Mouse (Mus musculus): ENCODE results near the gene Emc1. TPM values are rescaled to one million over a fixed set of nuclear protein-coding genes. Genes with fewer than 3 reads are reported as not detected.
"Not testable (repeated sequence)": the region's sequence is repeated elsewhere in the genome, so short reads cannot be mapped to it uniquely, and the experiment has no call there.

The Emc1 gene
- polyA plus RNA-seq, 1 experiment from 2014 or later, result 17.9 TPM

GRCm38 (mm10) chr4:139379719-139380118 is 27.3 kb downstream of the Emc1 start:
- WGBS, result 15% methylated on average over 8 of the region's 8 CpGs

GRCm38 (mm10) chr4:139380207-139380748 is 27.9 kb downstream of the Emc1 start:
- ATAC-seq (peak; percentile 95), DNase-seq (ENCODE audit: low spot score) (peak; percentile 99)
- Histone ChIP-seq H3K36me3 (ENCODE audit: control insufficient read depth, insufficient read depth, low read length) (peaks cover 23% of the 10 kb centered on the region), H3K9ac (ENCODE audit: low read length) (peak overlapping the region; percentile 86), H3K27ac (ENCODE audit: low read depth, low read length) (peak overlapping the region; percentile 68), H3K4me3 (ENCODE audit: low read depth, low read length) (peak overlapping the region; percentile 88), H3K4me2 (ENCODE audit: low read length) (peak overlapping the region; percentile 96), H3K4me1 (ENCODE audit: control insufficient read depth, insufficient read depth, low read length) (peaks cover 11% of the 10 kb centered on the region), H3K27me3 (replicated peaks; ENCODE audit: control insufficient read depth, insufficient read depth, low read length) (no peaks in the 10 kb centered on the region), H3K9me3 (replicated peaks; ENCODE audit: control insufficient read depth, low read length) (no peaks in the 10 kb centered on the region)
- under 1% methylated on average over 54 of the region's 54 CpGs for WGBS

More at GRCm38 (mm10) chr4:139379719-139380118, 27.3 kb downstream of the Emc1 start:
- peak overlapping the region; percentile 76 for H3K9ac ChIP-seq (ENCODE audit: low read length)
- H3K9me3 ChIP-seq (replicated peaks; ENCODE audit: control insufficient read depth, low read length), result no peaks in the 10 kb centered on the region
- H3K4me2 ChIP-seq (ENCODE audit: low read length), result peak overlapping the region; percentile 96
- peak overlapping the region; percentile 88 for H3K4me3 ChIP-seq (ENCODE audit: low read depth, low read length)
- peaks cover 28% of the 10 kb centered on the region for H3K36me3 ChIP-seq (ENCODE audit: control insufficient read depth, insufficient read depth, low read length)
- ATAC-seq (0 out of 2 replicates have a peak, but pooled peaks have one; percentile 3), DNase-seq (ENCODE audit: low spot score) (no peak)
- no peaks in the 10 kb centered on the region for H3K27me3 ChIP-seq (replicated peaks; ENCODE audit: control insufficient read depth, insufficient read depth, low read length)
- no peak overlapping the region for H3K27ac ChIP-seq (ENCODE audit: low read depth, low read length)
- peaks cover 11% of the 10 kb centered on the region for H3K4me1 ChIP-seq (ENCODE audit: control insufficient read depth, insufficient read depth, low read length)

GRCm38 (mm10) chr4:139380775-139381451 is 28.5 kb downstream of the Emc1 start:
- peak overlapping the region; percentile 67 for H3K27ac ChIP-seq (ENCODE audit: low read depth, low read length)
- DNase-seq (ENCODE audit: low spot score) (peak; percentile 2), ATAC-seq (no peak; the same call in 1 of the 2 replicates)
- H3K4me1 ChIP-seq (ENCODE audit: control insufficient read depth, insufficient read depth, low read length), result peaks cover 11% of the 10 kb centered on the region
- H3K9ac ChIP-seq (ENCODE audit: low read length), result peak overlapping the region; percentile 86
- H3K4me3 ChIP-seq (ENCODE audit: low read depth, low read length), result peak overlapping the region; percentile 88
- 3% methylated on average over 40 of the region's 44 CpGs for whole genome bisulfite sequencing
- H3K9me3 ChIP-seq (replicated peaks; ENCODE audit: control insufficient read depth, low read length), result no peaks in the 10 kb centered on the region
- H3K27me3 ChIP-seq (replicated peaks; ENCODE audit: control insufficient read depth, insufficient read depth, low read length), result no peaks in the 10 kb centered on the region
- H3K36me3 ChIP-seq (ENCODE audit: control insufficient read depth, insufficient read depth, low read length), result peaks cover 16% of the 10 kb centered on the region
- H3K4me2 ChIP-seq (ENCODE audit: low read length), result peak overlapping the region; percentile 96

GRCm38 (mm10) chr4:139381452-139381845 is 29.1 kb downstream of the Emc1 start:
- DNase-seq (ENCODE audit: low spot score), result no peak
- Histone ChIP-seq H3K27ac (ENCODE audit: low read depth, low read length) (no peak overlapping the region), H3K36me3 (ENCODE audit: control insufficient read depth, insufficient read depth, low read length) (peaks cover 12% of the 10 kb centered on the region), H3K4me1 (ENCODE audit: control insufficient read depth, insufficient read depth, low read length) (peaks cover 11% of the 10 kb centered on the region), H3K4me2 (ENCODE audit: low read length) (peak overlapping the region; percentile 96), H3K27me3 (replicated peaks; ENCODE audit: control insufficient read depth, insufficient read depth, low read length) (no peaks in the 10 kb centered on the region), H3K9me3 (replicated peaks; ENCODE audit: control insufficient read depth, low read length) (no peaks in the 10 kb centered on the region), H3K9ac (ENCODE audit: low read length) (peak overlapping the region; percentile 86), H3K4me3 (ENCODE audit: low read depth, low read length) (peak overlapping the region; percentile 88)
- 63% methylated on average over 4 of the region's 4 CpGs for WGBS
- ATAC-seq, result no peak

- no peak overlapping the region for H3K4me3 ChIP-seq (ENCODE audit: low read depth, low read length)
- WGBS, result 88% methylated on average over 7 of the region's 7 CpGs
- H3K36me3 ChIP-seq (ENCODE audit: control insufficient read depth, insufficient read depth, low read length), result peaks cover 5% of the 10 kb centered on the region; the same call in 1 of the 2 replicates
- H3K27me3 ChIP-seq (replicated peaks; ENCODE audit: control insufficient read depth, insufficient read depth, low read length), result no peaks in the 10 kb centered on the region
- H3K9me3 ChIP-seq (replicated peaks; ENCODE audit: control insufficient read depth, low read length), result no peaks in the 10 kb centered on the region
- no peak overlapping the region for H3K4me2 ChIP-seq (ENCODE audit: low read length)
- H3K4me1 ChIP-seq (ENCODE audit: control insufficient read depth, insufficient read depth, low read length), result peaks cover 11% of the 10 kb centered on the region
- DNase-seq (ENCODE audit: low spot score) (no peak), ATAC-seq (no peak)
- H3K27ac ChIP-seq (ENCODE audit: low read depth, low read length), result no peak overlapping the region
- no peak overlapping the region for H3K9ac ChIP-seq (ENCODE audit: low read length)
Observed at GRCm38 (mm10) chr4:139382231-139382630, 29.8 kb downstream of the Emc1 start.

GRCm38 (mm10) chr4:139385841-139386240 is 33.5 kb downstream of the Emc1 start:
- H3K4me3 ChIP-seq (ENCODE audit: low read depth, low read length); ATAC-seq; H3K27ac ChIP-seq (ENCODE audit: low read depth, low read length); DNase-seq (ENCODE audit: low spot score); H3K4me2 ChIP-seq (ENCODE audit: low read length); H3K9ac ChIP-seq (ENCODE audit: low read length); H3K4me1 ChIP-seq (ENCODE audit: control insufficient read depth, insufficient read depth, low read length); H3K27me3 ChIP-seq (replicated peaks; ENCODE audit: control insufficient read depth, insufficient read depth, low read length); H3K9me3 ChIP-seq (replicated peaks; ENCODE audit: control insufficient read depth, low read length): not testable (repeated sequence)
- WGBS, result 94% methylated on average over 5 of the region's 5 CpGs
- peaks cover 17% of the 10 kb centered on the region for H3K36me3 ChIP-seq (ENCODE audit: control insufficient read depth, insufficient read depth, low read length)

- DNase-seq (ENCODE audit: low spot score) (peak; percentile 38), ATAC-seq (no peak)
- Histone ChIP-seq H3K27ac (ENCODE audit: low read depth, low read length) (no peak overlapping the region), H3K9me3 (replicated peaks; ENCODE audit: control insufficient read depth, low read length) (no peaks in the 10 kb centered on the region), H3K36me3 (ENCODE audit: control insufficient read depth, insufficient read depth, low read length) (peaks cover 28% of the 10 kb centered on the region), H3K4me1 (ENCODE audit: control insufficient read depth, insufficient read depth, low read length) (no peaks in the 10 kb centered on the region), H3K4me2 (ENCODE audit: low read length) (no peak overlapping the region), H3K27me3 (replicated peaks; ENCODE audit: control insufficient read depth, insufficient read depth, low read length) (no peaks in the 10 kb centered on the region), H3K4me3 (ENCODE audit: low read depth, low read length) (no peak overlapping the region), H3K9ac (ENCODE audit: low read length) (no peak overlapping the region)
- 68% methylated on average over 6 of the region's 6 CpGs for WGBS
Observed at GRCm38 (mm10) chr4:139386869-139387319, 34.5 kb downstream of the Emc1 start.

- Histone ChIP-seq H3K4me1 (ENCODE audit: control insufficient read depth, insufficient read depth, low read length) (no peaks in the 10 kb centered on the region), H3K4me3 (ENCODE audit: low read depth, low read length) (no peak overlapping the region), H3K27ac (ENCODE audit: low read depth, low read length) (no peak overlapping the region), H3K4me2 (ENCODE audit: low read length) (no peak overlapping the region), H3K27me3 (replicated peaks; ENCODE audit: control insufficient read depth, insufficient read depth, low read length) (no peaks in the 10 kb centered on the region), H3K9me3 (replicated peaks; ENCODE audit: control insufficient read depth, low read length) (no peaks in the 10 kb centered on the region), H3K9ac (ENCODE audit: low read length) (no peak overlapping the region), H3K36me3 (ENCODE audit: control insufficient read depth, insufficient read depth, low read length) (peaks cover 52% of the 10 kb centered on the region)
- DNase-seq (ENCODE audit: low spot score) (no peak), ATAC-seq (no peak)
- 88% methylated on average over 4 of the region's 4 CpGs for WGBS
Observed at GRCm38 (mm10) chr4:139389557-139389956, 37.2 kb downstream of the Emc1 start.

- Histone ChIP-seq H3K4me2 (ENCODE audit: low read length) (no peak overlapping the region), H3K27me3 (replicated peaks; ENCODE audit: control insufficient read depth, insufficient read depth, low read length) (no peaks in the 10 kb centered on the region), H3K9me3 (replicated peaks; ENCODE audit: control insufficient read depth, low read length) (no peaks in the 10 kb centered on the region), H3K27ac (ENCODE audit: low read depth, low read length) (no peak overlapping the region), H3K9ac (ENCODE audit: low read length) (no peak overlapping the region), H3K4me1 (ENCODE audit: control insufficient read depth, insufficient read depth, low read length) (no peaks in the 10 kb centered on the region), H3K4me3 (ENCODE audit: low read depth, low read length) (no peak overlapping the region), H3K36me3 (ENCODE audit: control insufficient read depth, insufficient read depth, low read length) (peaks cover 93% of the 10 kb centered on the region)
- no peak for ATAC-seq
- 66% methylated on average over 2 of the region's 2 CpGs for WGBS
- DNase-seq (ENCODE audit: low spot score), result no peak
Observed at GRCm38 (mm10) chr4:139395431-139395830, 43.0 kb downstream of the Emc1 start.

All from forebrain, embryonic 14.5 days (tissue).